Mouse (Mus musculus) right cerebral cortex, postnatal 14 days (tissue): ENCODE results near the gene Lingo2.

ENCODE experiments used
- DNase-seq: peaks from one replicate; pipeline ENCODE4 v3.0.0; 2022

Gene Lingo2

DNA sequence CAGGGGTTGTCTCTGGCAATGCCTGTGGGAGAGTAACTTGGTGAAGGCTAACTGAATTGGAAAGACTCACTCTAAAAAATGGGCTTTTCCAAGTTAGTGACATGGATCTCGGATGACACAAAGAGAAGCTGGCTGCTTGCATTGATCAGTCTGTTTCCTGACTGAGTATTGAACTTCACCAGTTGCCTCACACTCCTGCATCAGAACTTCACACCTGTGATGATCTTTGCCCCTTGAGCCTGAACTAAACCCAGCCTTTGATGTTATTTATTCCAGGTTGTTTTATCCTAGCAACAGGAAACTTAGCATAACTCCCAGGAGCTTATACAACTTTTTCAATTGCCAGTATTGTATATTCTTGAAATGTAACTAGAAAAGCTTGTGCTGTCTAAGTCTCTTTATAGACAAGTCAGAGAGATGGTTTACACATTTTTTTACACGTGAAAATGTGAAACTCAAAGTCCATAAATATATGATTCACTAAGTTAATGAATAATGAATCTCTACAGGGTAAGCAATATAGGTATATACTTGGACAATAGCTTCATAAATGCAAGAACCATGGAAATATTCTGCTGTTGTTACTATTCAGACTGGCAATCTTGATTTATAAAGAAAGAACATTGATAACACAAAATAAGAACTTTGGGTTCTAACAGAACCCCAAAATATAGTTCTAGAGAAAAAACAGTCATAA, 410.7 kb downstream of the Lingo2 start:
- no peak for DNase-seq

GRCm38 (mm10) chr4:36533895-36534294, 417.7 kb downstream of the Lingo2 start:
- DNase-seq, result no peak

DNA sequence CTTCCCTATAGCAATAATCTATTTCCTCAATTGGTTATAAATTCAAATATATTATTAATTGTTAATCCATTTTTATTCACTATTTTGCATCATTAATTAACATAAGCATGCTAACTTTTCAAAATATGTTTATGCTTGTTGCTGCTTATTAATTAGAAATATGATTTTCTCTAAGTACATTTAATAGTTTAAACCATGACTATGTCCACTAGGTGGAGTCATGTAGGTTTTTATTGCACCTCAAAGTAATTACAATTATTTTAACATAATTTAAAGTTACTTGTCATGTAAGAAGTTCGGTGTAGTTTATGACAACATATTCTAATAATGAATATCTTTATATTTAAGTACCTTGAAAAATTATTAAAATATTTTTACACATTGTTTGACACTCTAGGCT, 461.3 kb downstream of the Lingo2 start:
- DNase-seq, result no peak

- no peak for DNase-seq
Observed at GRCm38 (mm10) chr4:36435211-36435610, 516.3 kb downstream of the Lingo2 start.

GRCm38 (mm10) chr4:36426192-36426591, 525.4 kb downstream of the Lingo2 start:
- DNase-seq, result no peak

DNA sequence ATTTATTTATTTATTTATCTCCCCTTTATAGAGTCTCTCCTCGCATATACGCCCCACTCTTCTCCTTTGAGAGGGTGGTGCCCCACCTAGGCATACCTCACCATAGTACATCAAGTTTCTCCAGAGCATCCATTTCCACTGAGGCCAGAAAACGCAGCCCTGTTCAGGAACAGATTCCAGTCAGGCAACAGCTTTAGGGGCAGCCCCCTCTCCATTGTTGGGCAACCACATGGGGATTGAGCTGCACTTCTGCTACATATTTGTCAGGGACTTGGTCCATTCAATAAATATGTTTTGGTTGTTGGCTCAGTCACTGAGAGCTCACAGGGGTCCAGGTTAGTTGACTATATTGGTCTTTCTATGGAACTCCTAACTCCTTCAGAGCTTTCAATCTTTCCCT, 544.2 kb downstream of the Lingo2 start:
- DNase-seq, result no peak

DNA sequence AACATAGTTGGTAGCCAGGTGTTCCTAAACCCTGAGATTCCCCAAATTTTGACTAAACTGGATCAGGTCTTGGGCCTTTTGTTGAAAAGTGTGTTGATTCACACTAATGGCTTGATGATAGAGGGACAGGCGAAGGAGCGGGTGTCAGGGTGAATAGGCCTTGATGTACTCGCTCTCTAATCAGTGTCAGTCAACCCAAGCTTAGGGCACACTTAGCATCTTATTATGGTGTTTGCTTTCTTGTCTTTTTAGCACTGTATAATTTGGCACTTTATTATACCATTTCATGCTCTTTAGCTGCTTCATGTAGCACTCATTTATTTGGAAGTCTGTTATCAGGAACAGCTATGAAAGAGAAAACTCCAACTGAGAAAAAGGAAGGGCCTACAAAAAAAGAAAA, 582.6 kb downstream of the Lingo2 start:
- no peak for DNase-seq

GRCm38 (mm10) chr4:36354401-36354800, 597.1 kb downstream of the Lingo2 start:
- DNase-seq, result no peak

GRCm38 (mm10) chr4:36331741-36332140, 619.8 kb downstream of the Lingo2 start:
- DNase-seq, result no peak

DNA sequence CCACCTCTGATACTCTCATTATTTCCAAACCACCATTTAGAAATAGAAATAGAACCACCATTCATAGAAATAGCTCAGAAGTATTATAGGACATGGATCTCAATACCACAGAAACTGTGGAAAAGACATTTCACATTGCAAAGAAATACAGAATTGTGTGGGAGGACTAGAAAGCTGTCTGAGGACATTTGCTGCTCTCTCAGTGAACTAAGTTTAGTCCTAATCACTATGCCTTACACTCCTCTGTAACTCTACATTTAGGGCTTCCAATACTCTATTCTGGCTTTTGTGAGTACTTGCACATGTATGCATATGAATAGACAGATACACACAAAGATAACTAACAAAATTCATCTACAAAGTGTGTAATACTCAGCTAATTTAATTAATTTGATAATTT, 625.9 kb downstream of the Lingo2 start:
- no peak for DNase-seq

- no peak for DNase-seq
Observed at GRCm38 (mm10) chr4:36313067-36313466, 638.5 kb downstream of the Lingo2 start.

- DNase-seq, result no peak
Observed at GRCm38 (mm10) chr4:36311431-36311830, 640.1 kb downstream of the Lingo2 start.

GRCm38 (mm10) chr4:36305228-36305627, 646.3 kb downstream of the Lingo2 start:
- no peak for DNase-seq

DNA sequence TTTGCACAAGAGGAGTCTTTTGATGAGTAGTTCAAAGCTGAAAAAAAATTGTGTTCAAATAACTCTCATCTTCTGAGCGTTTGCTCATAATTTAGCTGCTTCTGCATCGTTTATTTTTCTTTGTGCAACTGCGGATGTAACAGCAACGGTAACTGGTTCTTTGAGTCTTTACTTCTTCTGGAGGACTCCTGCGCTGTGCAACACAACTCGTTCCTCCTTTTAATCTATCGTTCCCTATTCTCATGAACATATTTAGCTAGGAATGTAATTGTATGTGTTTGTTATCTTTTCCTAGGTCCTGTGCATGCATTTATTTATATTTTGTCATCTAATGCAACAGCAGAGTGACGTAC, 661.9 kb downstream of the Lingo2 start:
- no peak for DNase-seq

GRCm38 (mm10) chr4:36288813-36289700, 662.5 kb downstream of the Lingo2 start:
- peak; percentile 70 for DNase-seq

- no peak for DNase-seq
Observed at GRCm38 (mm10) chr4:36262436-36263169, 688.9 kb downstream of the Lingo2 start.

DNA sequence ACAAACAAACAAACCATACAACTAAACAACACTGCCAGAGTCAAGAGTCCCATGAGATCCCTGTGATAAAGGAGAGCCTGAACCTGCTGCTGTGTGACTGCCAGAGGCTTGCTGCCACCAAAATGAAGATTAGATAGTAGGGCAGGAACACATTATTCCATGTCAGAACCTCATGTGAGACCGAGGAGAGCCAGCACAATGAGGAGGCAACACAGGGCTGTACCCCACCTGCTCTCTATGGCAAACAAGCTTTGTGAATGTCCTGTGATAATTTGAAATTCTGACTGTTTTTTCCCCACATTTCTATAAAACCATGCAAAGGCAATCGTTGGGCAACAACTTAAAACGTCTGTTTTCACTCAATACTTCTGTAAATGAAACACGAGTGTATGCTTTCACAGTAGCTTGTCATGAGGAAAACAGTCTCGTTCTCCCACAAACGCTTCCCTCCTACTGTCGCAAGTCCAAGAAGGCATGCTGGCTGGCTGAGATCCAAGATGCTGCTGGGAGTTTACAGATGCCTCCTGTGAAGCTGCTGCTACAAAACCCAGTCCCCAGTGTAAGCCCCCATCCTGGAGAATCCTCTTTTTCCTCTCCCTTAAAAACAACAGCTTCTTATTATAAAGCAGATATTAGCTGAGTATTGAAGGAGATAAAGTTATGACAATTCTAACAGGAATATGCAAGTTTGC, 765.2 kb downstream of the Lingo2 start:
- peak; percentile 70 for DNase-seq

GRCm38 (mm10) chr4:36183643-36184042, 767.9 kb downstream of the Lingo2 start:
- no peak for DNase-seq

DNA sequence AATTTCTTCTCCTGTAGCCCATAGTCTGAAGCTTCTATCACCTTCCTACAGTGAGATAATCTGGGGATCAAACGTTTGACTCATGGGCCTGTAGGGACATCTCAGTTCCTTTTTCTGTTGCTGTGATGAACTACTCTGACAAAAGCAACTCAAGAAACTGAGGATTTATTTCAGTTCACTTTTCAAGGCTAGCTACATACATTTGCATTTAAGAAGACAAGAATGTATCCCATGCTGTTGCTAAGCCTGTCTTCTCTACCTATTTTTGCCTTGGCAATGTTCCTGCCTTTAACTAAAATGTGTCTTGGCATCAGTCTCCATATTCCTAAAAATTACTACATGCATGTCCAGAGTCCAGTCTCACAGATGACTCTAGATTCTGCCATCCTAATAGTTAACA, 781.4 kb downstream of the Lingo2 start:
- DNase-seq, result no peak

- DNase-seq, result no peak
Observed at GRCm38 (mm10) chr4:36131341-36131740, 820.2 kb downstream of the Lingo2 start.

DNA sequence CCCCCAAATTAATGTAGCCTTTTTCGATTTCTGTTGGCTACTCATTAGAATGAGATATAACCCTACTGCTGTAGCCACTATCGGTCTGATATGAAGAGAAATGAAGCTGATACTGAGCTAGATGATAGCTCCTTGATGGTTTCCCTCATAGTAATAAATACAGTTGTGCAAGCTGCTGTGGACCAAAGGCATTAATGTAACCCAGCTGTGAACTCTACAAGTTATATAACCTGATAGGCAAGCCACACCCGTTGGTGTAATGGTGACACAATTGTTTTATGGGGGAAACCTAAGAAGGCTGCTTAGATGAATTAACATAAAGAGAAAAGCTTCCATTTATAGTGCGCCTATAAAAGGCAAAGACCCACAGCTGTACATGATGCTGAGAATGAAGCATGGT, 856.1 kb downstream of the Lingo2 start:
- no peak for DNase-seq

GRCm38 (mm10) chr4:36081095-36081852, 870.3 kb downstream of the Lingo2 start:
- no peak for DNase-seq
